Mouse (Mus musculus) myocyte (in vitro differentiated cells): ENCODE measurements at regions not wholly inside any gene's neighbourhood (a gene's known extent, or its start where the extent isn't known, plus 50 kb on each side); places are given as distances from the start of the nearest gene placed in this dataset.

Experiments
- H3K27me3 ChIP-seq: one replicate; pipeline ENCODE4 v1.6.1; 2011; ENCODE audit not compliant: control insufficient read depth, insufficient read depth, insufficient read length
- H3K36me3 ChIP-seq: one replicate; pipeline ENCODE4 v1.6.1; 2011; ENCODE audit not compliant: control insufficient read depth, insufficient read depth
- H3K4me2 ChIP-seq: one replicate; pipeline ENCODE4 v1.6.1; 2011; ENCODE audit warnings: low read depth, control low read depth
- H3K4me3 ChIP-seq: one replicate; pipeline ENCODE4 v1.5.1; 2011; ENCODE audit warnings: mild to moderate bottlenecking, control low read depth, moderate library complexity
- H3K79me2 ChIP-seq: one replicate; pipeline ENCODE4 v1.6.1; 2011; ENCODE audit not compliant: control insufficient read depth, insufficient read depth
- H3ac ChIP-seq: one replicate; pipeline ENCODE4 v1.6.1; 2011; ENCODE audit not compliant: control insufficient read depth, insufficient read length
- CEBPB ChIP-seq: IDR thresholded peaks from 2 replicates; pipeline ENCODE4 v1.6.1; 2011; ENCODE audit warnings: mild to moderate bottlenecking, moderate library complexity; ENCODE audit not compliant: poor library complexity, insufficient read depth, severe bottlenecking
- E2F4 ChIP-seq: IDR thresholded peaks from one replicate; pipeline ENCODE4 v1.6.1; 2011; ENCODE audit warnings: mild to moderate bottlenecking, control low read depth, moderate library complexity; ENCODE audit not compliant: insufficient read depth
- MAX ChIP-seq: IDR thresholded peaks from one replicate; pipeline ENCODE4 v1.6.1; 2011; ENCODE audit warnings: low read depth, mild to moderate bottlenecking, control low read depth
- MYOD1 ChIP-seq, 3 experiments: IDR thresholded peaks; one replicate each; pipeline ENCODE4 v1.6.1; 2011; ENCODE audit warnings: control low read depth in 2 of 3, low read depth in 2 of 3, mild to moderate bottlenecking in 2 of 3, moderate library complexity in 1 of 3; ENCODE audit not compliant: insufficient read length in 2 of 3, control insufficient read depth in 1 of 3
- MYOG ChIP-seq, 3 experiments: IDR thresholded peaks; one replicate each; pipeline ENCODE4 v1.6.1; 2011; ENCODE audit warnings: control low read depth in 2 of 3, low read depth in 2 of 3, mild to moderate bottlenecking in 2 of 3; ENCODE audit not compliant: insufficient read length in 2 of 3, control insufficient read depth in 1 of 3, insufficient read depth in 1 of 3
- POLR2A ChIP-seq: IDR thresholded peaks from one replicate; pipeline ENCODE4 v1.6.1; 2011; ENCODE audit warnings: low read depth, mild to moderate bottlenecking, control low read depth, moderate library complexity; ENCODE audit not compliant: insufficient read length
- POLR2AphosphoS2 ChIP-seq: IDR thresholded peaks from one replicate; pipeline ENCODE4 v1.6.1; 2011; ENCODE audit warnings: low read depth, control low read depth; ENCODE audit not compliant: insufficient read length
- REST ChIP-seq: IDR thresholded peaks from one replicate; pipeline ENCODE4 v1.6.1; 2011; ENCODE audit warnings: mild to moderate bottlenecking, control low read depth, moderate library complexity; ENCODE audit not compliant: insufficient read depth, insufficient read length
- SRF ChIP-seq: IDR thresholded peaks from one replicate; pipeline ENCODE4 v1.6.1; 2011; ENCODE audit warnings: low read depth; ENCODE audit not compliant: control insufficient read depth, insufficient read length
- TCF12 ChIP-seq: IDR thresholded peaks from one replicate; pipeline ENCODE4 v1.6.1; 2011; ENCODE audit warnings: mild to moderate bottlenecking, control low read depth; ENCODE audit not compliant: poor library complexity, insufficient read depth, severe bottlenecking
- TCF3 ChIP-seq: IDR thresholded peaks from one replicate; pipeline ENCODE4 v1.6.1; 2011; ENCODE audit warnings: low read depth, control low read depth; ENCODE audit not compliant: insufficient read length
- USF1 ChIP-seq: IDR thresholded peaks from one replicate; pipeline ENCODE4 v1.6.1; 2011; ENCODE audit warnings: low read depth, mild to moderate bottlenecking, control low read depth, moderate library complexity

DNA sequence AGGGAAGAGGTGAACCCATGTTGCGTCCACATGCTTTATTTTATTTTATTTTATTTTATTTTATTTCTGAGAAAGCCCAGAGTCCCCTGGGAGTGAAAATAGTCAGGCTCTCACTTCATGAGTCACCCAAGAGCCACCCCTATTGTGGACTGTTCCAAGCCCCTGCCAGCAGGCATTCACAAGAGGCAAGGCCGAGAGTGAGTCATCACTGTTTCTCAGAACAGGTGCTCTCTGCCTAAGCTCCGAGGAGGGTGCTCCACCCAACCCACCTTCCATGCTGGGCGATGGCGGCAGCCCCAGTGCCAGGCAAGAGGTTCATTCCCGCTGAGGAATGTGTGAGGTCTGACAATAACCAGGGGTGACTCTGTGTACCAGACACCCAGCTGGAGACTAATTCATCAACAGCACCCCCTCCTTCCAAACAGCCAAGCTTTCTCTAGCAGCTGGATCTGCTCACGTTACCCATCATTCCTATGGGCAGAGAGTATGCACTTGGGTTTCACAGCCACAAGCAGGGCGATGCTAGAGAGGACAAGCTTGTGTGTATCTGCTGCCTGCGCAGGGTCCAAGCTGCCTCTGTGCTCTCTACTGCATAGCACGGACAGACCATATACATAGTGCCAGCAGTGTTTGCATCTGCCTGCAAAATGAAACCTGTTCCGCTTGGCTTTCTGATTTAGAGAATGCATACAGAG is 122.8 kb downstream of the Zfp706 start:
- Histone ChIP-seq H3K79me2 (no peaks in the 10 kb centered on the region), H3K27me3 (no peaks in the 10 kb centered on the region), H3ac (no peak overlapping the region), H3K4me2 (peak overlapping the region; percentile 72), H3K36me3 (no peaks in the 10 kb centered on the region), H3K4me3 (no peak overlapping the region)
- TF ChIP-seq MAX: no peak
- no peak for TF ChIP-seq POLR2A
- peak; percentile 0 for TF ChIP-seq TCF3
- peak; percentile 89 for TF ChIP-seq TCF12
- no peak for TF ChIP-seq CEBPB
- peak; percentile 54 to 95 (median 84) for TF ChIP-seq MYOG (IDR thresholded peaks at IDR 0.05; ENCODE audit: control insufficient read depth in 1 of 3, insufficient read depth in 1 of 3, insufficient read length in 2 of 3, low read depth in 2 of 3)
- TF ChIP-seq SRF: peak; percentile 34
- TF ChIP-seq POLR2AphosphoS2: no peak
- TF ChIP-seq REST: no peak
- TF ChIP-seq E2F4: no peak
- no peak for TF ChIP-seq USF1
- peak; percentile 64 to 96 (median 94) for TF ChIP-seq MYOD1 (IDR thresholded peaks at IDR 0.05; ENCODE audit: control insufficient read depth in 1 of 3, insufficient read length in 2 of 3, low read depth in 2 of 3)

DNA sequence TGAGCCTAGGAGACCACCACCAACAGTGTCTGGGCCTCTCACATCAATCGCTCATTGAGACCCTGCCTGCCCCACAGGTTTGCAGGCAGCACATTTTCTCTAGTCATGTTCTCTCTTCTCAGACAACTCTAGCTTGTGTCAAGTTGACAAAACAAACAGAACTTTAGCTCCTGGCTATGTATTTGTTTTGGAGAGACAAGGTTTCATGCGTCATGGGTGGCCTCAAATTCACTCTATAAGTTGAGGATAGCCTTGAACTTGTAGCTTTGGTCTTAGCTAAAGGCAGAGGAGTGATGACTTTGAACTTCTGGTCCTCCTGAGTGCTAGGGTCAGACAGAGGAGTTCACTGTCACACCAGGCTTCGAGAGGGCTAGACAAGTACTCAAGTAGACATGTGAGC is 123.5 kb downstream of the Zfp706 start:
- Histone ChIP-seq H3K36me3 (no peaks in the 10 kb centered on the region), H3K4me2 (peak overlapping the region; percentile 44), H3K27me3 (no peaks in the 10 kb centered on the region), H3K4me3 (no peak overlapping the region), H3ac (no peak overlapping the region), H3K79me2 (no peaks in the 10 kb centered on the region)
- TF ChIP-seq MAX (no peak), E2F4 (no peak), TCF3 (no peak), MYOG (IDR thresholded peaks at IDR 0.05; ENCODE audit: control insufficient read depth in 1 of 3, insufficient read depth in 1 of 3, insufficient read length in 2 of 3, low read depth in 2 of 3) (no peak), SRF (no peak), POLR2AphosphoS2 (no peak), REST (no peak)

DNA sequence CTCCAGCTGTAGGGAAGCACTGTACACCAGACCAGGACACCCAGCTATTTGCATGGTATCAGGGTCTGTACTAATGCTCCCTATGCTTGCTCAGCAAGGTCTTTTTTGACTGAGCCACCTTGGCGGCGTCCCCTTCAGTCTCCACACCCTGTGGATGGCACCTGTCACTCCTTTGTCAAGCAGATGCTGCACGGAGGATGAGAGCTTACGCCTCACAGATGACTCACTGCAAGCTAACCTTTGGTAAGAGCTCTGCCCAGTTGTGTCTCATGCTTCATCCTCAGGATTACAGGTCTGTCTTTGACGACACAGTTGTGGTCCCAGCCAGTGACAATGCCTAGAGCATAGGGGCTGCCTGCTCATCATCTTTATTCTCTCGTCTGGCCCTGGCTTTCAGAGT is 124.4 kb downstream of the Zfp706 start:
- Histone ChIP-seq H3ac (no peak overlapping the region), H3K27me3 (no peaks in the 10 kb centered on the region), H3K4me2 (no peak overlapping the region), H3K4me3 (no peak overlapping the region), H3K79me2 (no peaks in the 10 kb centered on the region), H3K36me3 (no peaks in the 10 kb centered on the region)
- TF ChIP-seq E2F4 (no peak), MAX (no peak), POLR2AphosphoS2 (no peak), TCF12 (peak; percentile 72), TCF3 (peak; percentile 53), USF1 (no peak), MYOD1 (IDR thresholded peaks at IDR 0.05; ENCODE audit: control insufficient read depth in 1 of 3, insufficient read length in 2 of 3, low read depth in 2 of 3) (peak; percentile 69 to 98 (median 92)), SRF (no peak), CEBPB (no peak), MYOG (IDR thresholded peaks at IDR 0.05; ENCODE audit: control insufficient read depth in 1 of 3, insufficient read depth in 1 of 3, insufficient read length in 2 of 3, low read depth in 2 of 3) (peak; percentile 34 to 84 (median 53))

DNA sequence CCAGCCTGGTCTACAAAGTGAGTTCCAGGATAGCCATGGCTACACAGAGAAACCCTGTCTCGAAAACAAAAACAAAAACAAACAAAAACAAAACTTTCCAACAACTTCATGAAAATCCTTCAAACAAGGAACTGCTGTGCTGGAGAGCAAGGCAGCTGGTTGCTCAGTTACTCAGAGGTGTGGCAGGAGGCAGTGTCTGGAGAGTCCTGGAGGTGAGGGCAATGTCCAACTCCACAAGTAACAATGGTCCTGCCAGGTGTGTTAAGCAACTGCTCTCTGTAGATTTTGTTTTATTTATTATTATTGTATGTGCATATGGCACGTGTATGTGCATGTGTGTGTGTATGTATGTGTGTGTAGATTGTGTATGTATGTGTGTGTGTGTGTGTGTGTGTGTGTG is 126.0 kb downstream of the Zfp706 start:
- Histone ChIP-seq H3K36me3 (no peaks in the 10 kb centered on the region), H3ac (no peak overlapping the region), H3K4me3 (no peak overlapping the region), H3K79me2 (no peaks in the 10 kb centered on the region), H3K4me2 (no peak overlapping the region), H3K27me3 (no peaks in the 10 kb centered on the region)
- TF ChIP-seq SRF (no peak), CEBPB (no peak), REST (no peak), TCF3 (no peak), MYOD1 (IDR thresholded peaks at IDR 0.05; ENCODE audit: control insufficient read depth in 1 of 3, insufficient read length in 2 of 3, low read depth in 2 of 3) (no peak), POLR2A (no peak), MYOG (IDR thresholded peaks at IDR 0.05; ENCODE audit: control insufficient read depth in 1 of 3, insufficient read depth in 1 of 3, insufficient read length in 2 of 3, low read depth in 2 of 3) (no peak), TCF12 (no peak), POLR2AphosphoS2 (no peak), MAX (no peak), USF1 (no peak), E2F4 (no peak)

DNA sequence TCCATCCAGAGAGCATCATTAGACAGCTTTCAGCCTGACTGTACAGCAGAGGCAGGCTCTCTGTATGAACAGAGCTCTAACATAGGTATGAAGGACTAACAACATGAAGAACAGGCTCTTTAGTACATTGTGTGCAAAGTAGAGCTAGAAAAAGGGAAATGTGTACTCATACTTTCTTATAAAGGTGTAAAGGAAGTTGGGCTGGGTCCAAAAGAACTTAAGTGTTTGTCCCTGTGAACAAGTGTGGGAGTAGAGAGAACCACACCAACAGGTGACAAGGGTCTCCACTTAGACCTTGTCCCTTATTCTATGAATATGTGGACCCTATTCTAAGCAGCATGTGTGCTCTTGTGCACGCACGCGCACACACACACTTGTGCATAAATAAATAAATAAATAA is 127.0 kb downstream of the Zfp706 start:
- H3K79me2 ChIP-seq: no peaks in the 10 kb centered on the region
- no peaks in the 10 kb centered on the region for H3K36me3 ChIP-seq
- no peak overlapping the region for H3K4me2 ChIP-seq
- H3K27me3 ChIP-seq: no peaks in the 10 kb centered on the region
- H3K4me3 ChIP-seq: no peak overlapping the region
- no peak for TF ChIP-seq POLR2A
- no peak for TF ChIP-seq REST
- TF ChIP-seq USF1: no peak
- no peak for TF ChIP-seq MAX
- no peak for TF ChIP-seq SRF
- no peak for TF ChIP-seq POLR2AphosphoS2
- TF ChIP-seq TCF3: no peak
- no peak for TF ChIP-seq E2F4
- TF ChIP-seq CEBPB: no peak
- TF ChIP-seq MYOD1 (IDR thresholded peaks at IDR 0.05; ENCODE audit: control insufficient read depth in 1 of 3, insufficient read length in 2 of 3, low read depth in 2 of 3): no peak
- no peak for TF ChIP-seq MYOG (IDR thresholded peaks at IDR 0.05; ENCODE audit: control insufficient read depth in 1 of 3, insufficient read depth in 1 of 3, insufficient read length in 2 of 3, low read depth in 2 of 3)
- no peak for TF ChIP-seq TCF12
- H3ac ChIP-seq: no peak overlapping the region
